In genomic region chr1:133859821-133860711, GRCm38 (mm10) we compare ENCODE assay signal across 13 mouse cellular contexts. TPM values are rescaled to one million over a fixed set of nuclear protein-coding genes. Genes with fewer than 3 reads are reported as not detected.
A peak's percentile ranks its signal among the peaks of the same experiment; 100 is the strongest.
DNase-seq lines count a peak whose midpoint lies in the region; ATAC-seq lines count a peak whose summit lies in the region.
"Had no signal": no experiment of that assay in that cellular context is flagged by ENCODE, and none has a peak within 500 bp of the region (broad histone marks: within the 10 kb centered on the region; RNA-seq: fewer than 3 reads in every experiment).

No protein-coding gene starts in this region.

- H3K27me3 ChIP-seq in forebrain, embryonic 13.5 days = no peaks in the 10 kb centered on the region
- H3K27me3 ChIP-seq in kidney, embryonic 14.5 days (ENCODE audit: control insufficient read depth, insufficient read depth, low read length) = no peaks in the 10 kb centered on the region
- no peaks in the 10 kb centered on the region; the same call in 1 of the 2 replicates for H3K27me3 ChIP-seq in neural tube, embryonic 12.5 days (replicated peaks)

- H3K4me2 ChIP-seq in forebrain, embryonic 13.5 days = no peak overlapping the region
- no peak overlapping the region for H3K4me2 ChIP-seq in kidney, embryonic 14.5 days (replicated peaks; ENCODE audit: low read depth, low read length)
- no peak overlapping the region for H3K4me2 ChIP-seq in neural tube, embryonic 12.5 days (replicated peaks)
- H3K4me2 ChIP-seq: lung, embryonic 14.5 days had no signal

- H3K4me1 ChIP-seq in forebrain, embryonic 13.5 days = peaks cover 44% of the 10 kb centered on the region
- peaks cover 16% of the 10 kb centered on the region for H3K4me1 ChIP-seq in kidney, embryonic 14.5 days (ENCODE audit: control insufficient read depth, insufficient read depth, low read length)
- peaks cover 37% of the 10 kb centered on the region for H3K4me1 ChIP-seq in neural tube, embryonic 12.5 days

- H3K9ac ChIP-seq in forebrain, embryonic 13.5 days = no peak overlapping the region
- no peak overlapping the region for H3K9ac ChIP-seq in kidney, embryonic 14.5 days (ENCODE audit: low read depth, low read length)
- no peak overlapping the region for H3K9ac ChIP-seq in neural tube, embryonic 12.5 days
- H3K9ac ChIP-seq: lung, embryonic 14.5 days had no signal

- no peak for ATAC-seq in forebrain, embryonic 13.5 days
- ATAC-seq in kidney, embryonic 14.5 days (ENCODE audit: low FRiP score, low TSS enrichment) = 0 out of 2 replicates have a peak, but pooled peaks have one; percentile 18
- ATAC-seq in neural tube, embryonic 12.5 days (ENCODE audit: low FRiP score, low read depth) = no peak

- no peak overlapping the region for H3K4me3 ChIP-seq in forebrain, embryonic 13.5 days
- H3K4me3 ChIP-seq in kidney, embryonic 14.5 days (ENCODE audit: low read length) = no peak overlapping the region
- no peak overlapping the region for H3K4me3 ChIP-seq in neural tube, embryonic 12.5 days
- H3K4me3 ChIP-seq: heart, adult 2 months had no signal

- WGBS in forebrain, embryonic 13.5 days = 73% methylated on average over 20 of the region's 20 CpGs
- 67% methylated on average over 20 of the region's 20 CpGs for WGBS in kidney, embryonic 14.5 days
- 46% methylated on average over 20 of the region's 20 CpGs for WGBS in neural tube, embryonic 12.5 days

- no peaks in the 10 kb centered on the region for H3K9me3 ChIP-seq in forebrain, embryonic 13.5 days (replicated peaks)
- no peaks in the 10 kb centered on the region for H3K9me3 ChIP-seq in kidney, embryonic 14.5 days (ENCODE audit: control insufficient read depth, low read length)
- H3K9me3 ChIP-seq in neural tube, embryonic 12.5 days = no peaks in the 10 kb centered on the region

- H3K36me3 ChIP-seq in forebrain, embryonic 13.5 days (ENCODE audit: poor library complexity, severe bottlenecking) = no peaks in the 10 kb centered on the region
- no peaks in the 10 kb centered on the region for H3K36me3 ChIP-seq in kidney, embryonic 14.5 days (ENCODE audit: control insufficient read depth, insufficient read depth, low read length)
- no peaks in the 10 kb centered on the region for H3K36me3 ChIP-seq in neural tube, embryonic 12.5 days

- peak; percentile 53 for DNase-seq in kidney, adult 18-20 months
- no peak for DNase-seq in kidney, adult 11 months
- no peak for DNase-seq in gastrocnemius, postnatal 25 days
- DNase-seq in lung, postnatal 14 days = no peak
- DNase-seq in frontal cortex, postnatal 14 days (ENCODE audit: low spot score in 2 of 2) = no peak
- DNase-seq: adrenal gland, postnatal 36 days; cerebellum, adult 18-20 months; heart, adult 2 months; lung, embryonic 14.5 days; spleen, adult 18-20 months had no signal

- peak overlapping the region; percentile 55 for H3K27ac ChIP-seq in forebrain, embryonic 13.5 days
- H3K27ac ChIP-seq in kidney, embryonic 14.5 days (ENCODE audit: low read depth, low read length) = peak overlapping the region; percentile 52
- peak overlapping the region; percentile 62; the same call in 1 of the 2 replicates for H3K27ac ChIP-seq in neural tube, embryonic 12.5 days
- H3K27ac ChIP-seq: heart, adult 2 months had no signal

RNA-seq across cellular contexts. Expression of gene Optc, which starts 47.7 kb away (rescaled TPM):
- 2.3 and 3.3 TPM in 2 replicates for polyA plus RNA-seq in forebrain, embryonic 13.5 days (2015; fragmentation: Nextera tagmentation; extraction: Ambion mirVana)
- 0.26 TPM in 1 of 2 replicates, not detected in the other for polyA plus RNA-seq in kidney, embryonic 14.5 days (2014; fragmentation: Nextera tagmentation; extraction: Ambion mirVana)
- polyA plus RNA-seq in neural tube, embryonic 12.5 days (2016; fragmentation: Nextera tagmentation; extraction: Ambion mirVana) = 2.1 and 2.9 TPM in 2 replicates
- under 1 TPM in 1 of 2 experiments, not detected in 1; 0.75 TPM for total RNA-seq in gastrocnemius, postnatal 25 days (2021)

RNA-seq across cellular contexts. Expression of gene Atp2b4, which starts 59.2 kb away (rescaled TPM):
- polyA plus RNA-seq in forebrain, embryonic 13.5 days (2015; fragmentation: Nextera tagmentation; extraction: Ambion mirVana) = 6.7 and 7.6 TPM in 2 replicates
- polyA plus RNA-seq in kidney, embryonic 14.5 days (2014; fragmentation: Nextera tagmentation; extraction: Ambion mirVana) = 5.2 and 9.6 TPM in 2 replicates
- polyA plus RNA-seq in neural tube, embryonic 12.5 days (2016; fragmentation: Nextera tagmentation; extraction: Ambion mirVana) = 8.6 and 10.2 TPM in 2 replicates
- total RNA-seq in gastrocnemius, postnatal 25 days (2021) = 10 to 100 TPM; 12.0 to 17.2 TPM
